Mouse (Mus musculus): ENCODE data around the gene Slc35d1.

Gene Slc35d1

GRCm38 (mm10) chr4:103214925-103215820 is at the start of gene Slc35d1:
Gene Slc35d1 (minus strand): TSS chr4:103215164.
- in situ Hi-C loops (cut with MboI, MseI): loop anchor here (5.0 to 25.0 kb wide), 3 partner anchors 97 to 1853 kb away; partner anchors contain the start of gene Oma1 (in 1 of the 2)

- in situ Hi-C loops (cut with MboI, MseI): no loop called here
Observed at GRCm38 (mm10) chr4:103263812-103264396, 48.9 kb upstream of the Slc35d1 start.

- in situ Hi-C loops (cut with MboI, MseI): no loop called here
Observed at GRCm38 (mm10) chr4:103263378-103263777, 48.4 kb upstream of the Slc35d1 start.

GRCm38 (mm10) chr4:103258817-103259216 is 43.9 kb upstream of the Slc35d1 start:
- in situ Hi-C loops (cut with MboI, MseI): no loop called here

- in situ Hi-C loops (cut with MboI, MseI): no loop called here
Observed at GRCm38 (mm10) chr4:103253846-103254245, 38.9 kb upstream of the Slc35d1 start.

- in situ Hi-C loops (cut with MboI, MseI): no loop called here
Observed at GRCm38 (mm10) chr4:103249436-103250085, 34.6 kb upstream of the Slc35d1 start.

- in situ Hi-C loops (cut with MboI, MseI): no loop called here
Observed at GRCm38 (mm10) chr4:103247813-103248212, 32.8 kb upstream of the Slc35d1 start.

- in situ Hi-C loops (cut with MboI, MseI): no loop called here
Observed at GRCm38 (mm10) chr4:103247249-103247648, 32.3 kb upstream of the Slc35d1 start.

- in situ Hi-C loops (cut with MboI, MseI): no loop called here
Observed at GRCm38 (mm10) chr4:103232156-103232555, 17.2 kb upstream of the Slc35d1 start.

GRCm38 (mm10) chr4:103222854-103223253 is 7.9 kb upstream of the Slc35d1 start:
- in situ Hi-C loops (cut with MboI, MseI): loop anchor here in 1 of 2 experiments (25.0 kb wide), 1 partner anchor 1861 kb away; no protein-coding TSS in a partner anchor

- in situ Hi-C loops (cut with MboI, MseI): loop anchor here in 1 of 2 experiments (25.0 kb wide), 1 partner anchor 1859 kb away; no protein-coding TSS in a partner anchor
Observed at GRCm38 (mm10) chr4:103221789-103222188, 6.8 kb upstream of the Slc35d1 start.

- in situ Hi-C loops (cut with MboI, MseI): loop anchor here (5.0 to 25.0 kb wide), 3 partner anchors 93 to 1857 kb away; partner anchors contain the start of gene Oma1 (in 1 of the 2)
Observed at GRCm38 (mm10) chr4:103219011-103219410, 4.0 kb upstream of the Slc35d1 start.

- in situ Hi-C loops (cut with MboI, MseI): loop anchor here (5.0 to 25.0 kb wide), 3 partner anchors 96 to 1854 kb away; partner anchors contain the start of gene Oma1 (in 1 of the 2)
Observed at GRCm38 (mm10) chr4:103216046-103216445, 1.1 kb upstream of the Slc35d1 start.

- in situ Hi-C loops (cut with MboI, MseI): loop anchor here in 1 of 2 experiments (10.0 to 25.0 kb wide), 2 partner anchors 1710 to 1852 kb away; no protein-coding TSS in a partner anchor
Observed at GRCm38 (mm10) chr4:103214498-103214924, 453 bp downstream of the Slc35d1 start.

GRCm38 (mm10) chr4:103213859-103214497 is 986 bp downstream of the Slc35d1 start:
- in situ Hi-C loops (cut with MboI, MseI): loop anchor here in 1 of 2 experiments (10.0 to 25.0 kb wide), 2 partner anchors 1709 to 1852 kb away; no protein-coding TSS in a partner anchor

- in situ Hi-C loops (cut with MboI, MseI): loop anchor here in 1 of 2 experiments (25.0 kb wide), 1 partner anchor 1846 kb away; no protein-coding TSS in a partner anchor
Observed at GRCm38 (mm10) chr4:103208553-103208952, 6.4 kb downstream of the Slc35d1 start.

- in situ Hi-C loops (cut with MboI, MseI): loop anchor here in 1 of 2 experiments (25.0 kb wide), 1 partner anchor 1841 kb away; no protein-coding TSS in a partner anchor
Observed at GRCm38 (mm10) chr4:103203646-103204045, 11.3 kb downstream of the Slc35d1 start.

GRCm38 (mm10) chr4:103200046-103200445 is 14.9 kb downstream of the Slc35d1 start:
- in situ Hi-C loops (cut with MboI, MseI): loop anchor here in 1 of 2 experiments (25.0 kb wide), 1 partner anchor 1838 kb away; no protein-coding TSS in a partner anchor

GRCm38 (mm10) chr4:103199086-103199485 is 15.9 kb downstream of the Slc35d1 start:
- in situ Hi-C loops (cut with MboI, MseI): no loop called here

- in situ Hi-C loops (cut with MboI, MseI): no loop called here
Observed at GRCm38 (mm10) chr4:103197401-103197800, 17.6 kb downstream of the Slc35d1 start.

GRCm38 (mm10) chr4:103192421-103192820 is 22.5 kb downstream of the Slc35d1 start:
- in situ Hi-C loops (cut with MboI, MseI): no loop called here
